Mouse (Mus musculus) E14TG2a.4 (cell line): Measurements from ENCODE around the gene Slc38a7.
A peak's percentile ranks its signal among the peaks of the same experiment; 100 is the strongest.

ENCODE experiments used
- H3K27me3 ChIP-seq: 2 replicates; pipeline ENCODE4 v1.6.1; 2014; ENCODE audit warnings: low read length, control low read depth; ENCODE audit not compliant: insufficient read depth
- H3K36me3 ChIP-seq: 2 replicates; pipeline ENCODE4 v1.6.1; 2014; ENCODE audit warnings: low read length, control low read depth; ENCODE audit not compliant: insufficient read depth
- H3K4me1 ChIP-seq: replicated peaks from 2 replicates; pipeline ENCODE4 v1.6.1; 2014; ENCODE audit warnings: low read depth, low read length, control low read depth
- H3K4me3 ChIP-seq: replicated peaks from 2 replicates; pipeline ENCODE4 v1.5.1; 2014; ENCODE audit warnings: mild to moderate bottlenecking, low read length
- H3K9me3 ChIP-seq: 2 replicates; pipeline ENCODE4 v1.6.1; 2014; ENCODE audit warnings: low read length, control low read depth
- CTCF ChIP-seq: conservative IDR thresholded peaks from 2 replicates; pipeline ENCODE4 v1.5.1; 2014; ENCODE audit warnings: low read length
- NANOG ChIP-seq: IDR thresholded peaks from 2 replicates; pipeline ENCODE4 v1.6.1; 2014; ENCODE audit warnings: borderline replicate concordance, low read length, mixed read lengths
- POU5F1 ChIP-seq: IDR thresholded peaks from 2 replicates; pipeline ENCODE4 v1.6.1; 2014; ENCODE audit warnings: low read length, borderline replicate concordance

Gene Slc38a7

GRCm38 (mm10) chr8:95817597-95817996, 35.7 kb downstream of the Slc38a7 start:
- Histone ChIP-seq H3K27me3 (no peaks in the 10 kb centered on the region), H3K36me3 (no peaks in the 10 kb centered on the region), H3K9me3 (no peaks in the 10 kb centered on the region), H3K4me3 (peak overlapping the region; percentile 54), H3K4me1 (peaks cover 58% of the 10 kb centered on the region)
- TF ChIP-seq CTCF (no peak), NANOG (no peak), POU5F1 (no peak)

GRCm38 (mm10) chr8:95816044-95816708, 37.2 kb downstream of the Slc38a7 start:
- H3K4me3 ChIP-seq: peak overlapping the region; percentile 54; the same call in 1 of the 2 replicates
- no peaks in the 10 kb centered on the region for H3K27me3 ChIP-seq
- no peak for TF ChIP-seq POU5F1
- TF ChIP-seq NANOG: no peak
- peaks cover 55% of the 10 kb centered on the region for H3K4me1 ChIP-seq
- no peaks in the 10 kb centered on the region for H3K36me3 ChIP-seq
- H3K9me3 ChIP-seq: no peaks in the 10 kb centered on the region

- Histone ChIP-seq H3K9me3 (no peaks in the 10 kb centered on the region), H3K36me3 (peaks cover 11% of the 10 kb centered on the region), H3K4me1 (peaks cover 40% of the 10 kb centered on the region), H3K4me3 (no peak overlapping the region), H3K27me3 (no peaks in the 10 kb centered on the region)
- TF ChIP-seq POU5F1 (no peak), CTCF (no peak), NANOG (no peak)
These were observed 43.2 kb downstream of the Slc38a7 start for GRCm38 (mm10) chr8:95810184-95810591.

GRCm38 (mm10) chr8:95809116-95809515, 44.2 kb downstream of the Slc38a7 start:
- H3K4me3 ChIP-seq: no peak overlapping the region
- no peaks in the 10 kb centered on the region for H3K9me3 ChIP-seq
- TF ChIP-seq POU5F1 (no peak), NANOG (no peak), CTCF (no peak)
- H3K4me1 ChIP-seq: peaks cover 50% of the 10 kb centered on the region
- H3K27me3 ChIP-seq: no peaks in the 10 kb centered on the region
- peaks cover 21% of the 10 kb centered on the region for H3K36me3 ChIP-seq

DNA sequence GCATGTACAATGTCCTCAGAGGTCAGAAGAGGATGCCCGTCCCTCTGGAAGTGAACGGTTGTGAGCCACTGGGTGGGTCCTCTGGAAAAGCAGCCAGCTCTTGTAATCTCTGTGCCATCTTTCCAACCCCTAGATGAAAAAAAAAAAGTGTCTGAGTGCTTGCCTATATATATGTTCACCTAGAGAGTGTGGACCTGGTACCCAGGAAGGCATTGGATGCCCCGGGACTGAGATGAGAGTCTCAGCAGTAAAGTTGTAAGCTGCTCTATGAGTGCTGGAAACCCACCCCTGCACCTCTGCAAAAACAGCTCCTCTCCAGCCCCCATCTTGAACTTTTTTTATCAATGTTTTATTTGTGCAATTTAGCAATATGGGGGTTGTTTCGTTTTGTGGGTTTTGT, 44.7 kb downstream of the Slc38a7 start:
- Histone ChIP-seq H3K36me3 (peaks cover 26% of the 10 kb centered on the region), H3K9me3 (no peaks in the 10 kb centered on the region), H3K4me3 (peak overlapping the region; percentile 97; the same call in 1 of the 2 replicates), H3K4me1 (peaks cover 54% of the 10 kb centered on the region), H3K27me3 (no peaks in the 10 kb centered on the region)
- TF ChIP-seq CTCF (no peak), NANOG (no peak), POU5F1 (no peak)

DNA sequence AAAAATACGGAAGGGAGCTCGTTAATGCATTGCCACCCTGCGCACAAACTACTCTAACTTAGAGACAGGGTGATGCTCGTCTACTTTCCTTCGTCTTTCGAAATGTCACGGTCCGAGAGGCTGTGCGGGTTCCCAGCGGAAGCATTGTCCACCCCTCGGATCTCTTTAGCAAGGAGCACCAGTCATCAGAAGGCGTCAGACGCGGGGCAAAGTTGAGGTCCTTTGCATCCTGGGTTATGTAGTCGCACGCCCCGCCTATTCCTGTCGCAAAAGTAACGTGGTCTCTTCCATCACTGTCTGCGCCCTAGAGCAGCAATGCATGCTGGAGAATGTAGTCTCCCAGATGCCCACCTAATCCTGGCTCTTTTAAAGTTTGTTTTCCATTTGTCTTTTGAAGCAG, 45.5 kb downstream of the Slc38a7 start:
- Histone ChIP-seq H3K9me3 (no peaks in the 10 kb centered on the region), H3K36me3 (peaks cover 30% of the 10 kb centered on the region), H3K27me3 (no peaks in the 10 kb centered on the region), H3K4me1 (peaks cover 58% of the 10 kb centered on the region), H3K4me3 (peak overlapping the region; percentile 97)
- TF ChIP-seq POU5F1: no peak
- no peak for TF ChIP-seq NANOG

DNA sequence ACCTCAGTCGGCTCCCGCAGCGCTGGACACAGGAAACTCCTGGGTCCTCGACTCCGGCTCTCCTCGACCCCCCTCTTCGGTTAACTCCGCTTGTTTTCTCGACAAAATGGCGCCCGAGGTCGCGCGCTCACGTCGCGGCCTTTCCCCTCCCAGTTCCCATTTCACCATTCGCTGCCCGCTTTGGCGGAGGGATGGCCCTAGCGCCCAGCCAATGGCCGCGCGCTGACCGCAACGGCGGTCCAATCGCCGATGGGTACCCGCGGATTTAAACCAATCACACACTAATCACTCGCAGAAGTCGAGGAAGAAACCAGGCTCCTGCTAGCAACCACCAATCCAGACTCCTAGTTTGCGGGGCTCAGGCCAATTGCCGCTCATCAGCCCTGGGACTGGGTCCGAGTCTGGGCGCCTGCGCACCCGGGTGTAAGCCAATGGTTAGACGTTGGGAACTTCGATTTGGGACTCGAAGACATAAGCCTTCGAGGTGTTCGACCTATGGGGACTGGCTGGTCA, 46.0 kb downstream of the Slc38a7 start, which contains the start of gene Cnot1:
TSS of gene Cnot1 (minus strand) at position 134 of the 513 bp plus-strand sequence.
- Histone ChIP-seq H3K36me3 (peaks cover 35% of the 10 kb centered on the region), H3K4me3 (peak within 1 kb of the TSS; percentile 97), H3K4me1 (peaks cover 63% of the 10 kb centered on the region), H3K27me3 (no peaks in the 10 kb centered on the region), H3K9me3 (no peaks in the 10 kb centered on the region)
- no peak for TF ChIP-seq POU5F1
- no peak for TF ChIP-seq CTCF
- TF ChIP-seq NANOG: no peak

- H3K4me1 ChIP-seq: peaks cover 68% of the 10 kb centered on the region
- peaks cover 43% of the 10 kb centered on the region for H3K36me3 ChIP-seq
- H3K9me3 ChIP-seq: no peaks in the 10 kb centered on the region
- peak overlapping the region; percentile 97 for H3K4me3 ChIP-seq
- H3K27me3 ChIP-seq: no peaks in the 10 kb centered on the region
- TF ChIP-seq POU5F1 (no peak), CTCF (no peak), NANOG (no peak)
These were observed 46.7 kb downstream of the Slc38a7 start for GRCm38 (mm10) chr8:95806461-95807191.
